Mouse (Mus musculus) urinary bladder, postnatal 4 days (tissue): ENCODE data around the gene Prr36.
A peak's percentile ranks its signal among the peaks of the same experiment; 100 is the strongest.

Source experiments
- DNase-seq, 2 experiments: peaks; one replicate each; pipeline ENCODE4 v3.0.0; 2021 to 2022; ENCODE audit warnings: low spot score in 2 of 2

Prr36 gene

DNA sequence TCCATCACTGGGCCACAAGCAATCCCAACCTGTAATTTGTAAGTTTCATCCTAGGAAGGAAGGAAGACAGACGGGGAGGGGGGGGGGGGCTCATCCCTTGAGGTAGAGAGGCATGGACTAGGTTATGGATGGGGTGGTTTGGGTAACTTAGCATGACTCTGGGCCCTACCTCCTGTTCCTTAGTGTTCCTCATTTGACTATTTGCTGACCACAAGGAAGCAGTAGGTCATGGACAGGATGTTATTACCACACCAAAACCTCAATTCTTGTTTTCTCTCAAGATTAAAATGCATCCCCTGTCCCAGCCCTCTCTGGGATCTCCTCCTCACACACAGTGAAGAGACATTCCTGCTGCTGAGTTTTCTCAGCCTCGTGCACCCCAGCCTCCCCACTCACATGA, 15.9 kb downstream of the Prr36 start:
- DNase-seq: no peak

DNA sequence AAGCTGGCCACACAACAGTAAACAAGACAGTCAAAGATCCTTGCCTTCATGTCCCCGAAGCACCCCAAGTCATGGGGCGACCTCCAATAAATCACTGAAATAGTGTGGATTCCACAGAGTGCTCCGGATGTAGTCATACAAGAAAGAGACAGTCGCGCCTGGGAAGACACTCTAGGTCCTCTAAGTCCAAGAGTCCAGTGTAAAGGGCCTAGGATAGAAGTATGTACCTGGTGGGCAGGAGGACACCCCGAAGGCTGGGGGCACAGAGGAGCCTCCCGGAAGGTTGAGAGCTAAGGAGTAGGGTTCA, 23.7 kb downstream of the Prr36 start:
- DNase-seq: no peak

DNA sequence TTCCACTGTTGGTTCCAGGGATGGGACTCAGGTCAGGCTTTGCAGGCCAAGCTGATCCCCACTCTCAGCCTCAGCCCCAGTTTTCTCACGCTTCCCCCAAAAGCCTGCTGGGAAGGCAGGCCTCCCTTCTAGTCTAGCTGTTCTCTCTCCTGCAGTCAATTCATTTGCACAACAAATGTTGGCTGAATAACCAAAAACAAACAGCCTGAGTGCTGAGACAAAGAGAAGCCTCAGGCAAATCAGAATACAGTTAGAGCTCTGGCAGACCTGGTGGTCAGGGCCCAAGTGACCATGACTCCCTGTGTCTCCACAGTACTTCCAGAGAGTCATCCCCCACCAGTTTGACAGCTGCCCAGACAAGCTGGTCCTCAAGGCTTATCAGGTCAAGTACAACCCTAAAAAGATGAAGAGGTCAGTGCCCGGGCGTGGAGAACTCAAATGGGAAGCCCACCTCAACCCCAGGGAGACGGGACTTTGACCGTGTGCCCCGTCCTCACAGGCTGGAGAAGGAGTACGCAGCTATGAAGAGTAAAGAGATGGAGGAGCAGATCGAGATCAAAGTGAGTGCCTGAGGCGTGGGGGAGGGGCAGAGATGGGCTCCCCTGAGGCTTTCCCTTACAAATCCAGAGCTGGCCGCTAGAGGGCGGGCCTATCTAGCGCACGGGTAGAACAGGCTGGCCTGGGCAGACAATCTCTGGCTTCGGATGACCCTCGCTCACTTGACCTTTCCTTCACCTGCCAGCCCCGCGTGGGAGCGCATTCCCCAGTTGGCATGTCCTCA, 24.3 kb downstream of the Prr36 start:
- peak; percentile 74 to 90 for DNase-seq

DNA sequence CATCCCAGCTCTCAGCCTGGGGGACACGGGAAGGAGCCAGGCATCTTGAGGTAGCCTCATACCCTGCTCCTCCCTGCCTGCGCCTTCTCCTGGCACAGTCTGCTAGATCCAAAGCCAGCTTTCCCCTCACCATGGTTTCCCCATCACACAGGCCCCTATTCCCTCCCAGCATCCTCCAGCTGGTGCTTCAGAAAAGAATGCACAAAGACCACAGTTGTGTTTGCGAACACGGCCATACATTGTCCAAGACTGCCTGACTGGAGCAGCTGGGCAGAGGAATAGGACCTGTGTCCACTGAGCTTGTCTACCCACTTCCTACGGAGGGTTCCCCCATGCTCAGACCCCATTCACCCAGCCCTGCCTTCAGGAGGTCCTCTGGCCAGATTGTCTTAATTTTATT, 25.0 kb downstream of the Prr36 start:
- no peak for DNase-seq

DNA sequence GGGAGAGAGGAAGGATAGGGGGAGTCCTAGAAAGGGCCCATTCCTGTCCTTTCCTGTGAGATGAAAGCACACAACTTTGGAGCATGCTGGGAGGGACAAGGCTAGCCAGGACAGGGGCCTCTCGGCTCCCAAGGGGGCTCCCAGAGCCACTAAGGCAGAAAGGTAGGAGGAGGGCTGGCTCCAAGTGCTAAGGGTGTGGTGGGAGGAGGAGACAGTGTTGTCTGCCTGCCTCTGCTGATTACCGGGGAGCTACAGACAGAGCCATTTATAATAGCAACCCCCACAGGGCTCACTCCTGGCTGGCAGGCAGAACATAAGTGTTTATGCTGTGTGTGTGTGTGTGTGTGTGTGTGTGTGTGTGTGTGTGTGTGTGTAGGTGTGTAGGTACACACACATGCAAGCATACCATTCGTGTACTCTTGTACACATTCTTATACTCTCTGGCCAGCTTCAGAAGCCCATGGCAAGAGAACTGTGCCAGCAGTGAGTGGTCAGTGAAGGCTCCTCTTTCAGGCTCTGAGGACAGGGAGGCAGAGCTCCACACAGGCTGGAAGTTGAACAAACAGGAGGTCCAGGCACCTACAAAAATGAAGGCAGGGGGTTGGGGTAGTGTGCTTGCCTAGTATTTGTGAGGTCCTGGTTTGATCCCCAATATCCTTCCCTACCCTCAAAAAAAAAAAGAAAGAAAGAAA, 28.1 kb downstream of the Prr36 start:
- DNase-seq: no peak

DNA sequence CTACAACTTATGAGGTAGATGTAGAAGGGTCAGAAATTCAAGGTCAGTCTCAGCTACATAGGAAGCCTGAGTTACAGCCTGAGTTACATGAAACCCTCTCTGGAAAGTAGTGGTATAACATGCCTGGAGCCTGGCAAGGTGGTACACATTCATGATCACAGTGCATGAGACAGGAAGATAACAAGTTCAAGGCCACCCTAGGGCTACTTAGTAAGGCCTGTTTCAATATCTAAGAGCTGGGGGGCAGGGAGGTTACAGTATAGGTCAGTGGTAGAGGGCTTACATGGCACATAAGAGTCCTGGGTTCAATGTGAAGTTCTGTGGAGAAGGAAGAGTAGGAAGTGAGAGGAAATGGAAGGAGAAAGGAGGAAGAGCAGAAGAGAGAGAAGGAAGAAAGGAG, 28.7 kb downstream of the Prr36 start:
- DNase-seq: no peak

DNA sequence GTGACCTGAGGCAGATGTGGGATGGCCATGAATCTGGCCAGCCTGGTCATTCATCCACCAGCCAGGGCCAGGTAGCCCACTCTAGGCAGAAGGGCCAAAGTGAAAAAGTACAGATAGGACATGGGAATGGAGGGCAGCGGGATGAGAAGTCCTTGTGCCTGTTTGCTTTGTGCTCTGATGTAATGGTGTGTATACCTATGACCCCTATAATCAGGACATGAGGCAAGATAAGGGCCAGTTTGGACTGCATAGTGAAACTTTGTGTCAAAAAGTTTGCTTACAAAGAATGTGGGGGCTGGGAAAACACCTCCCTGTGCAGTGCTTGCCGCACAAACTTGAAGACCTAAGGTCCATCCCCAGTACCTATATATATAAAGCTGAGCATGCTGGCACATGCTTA, 31.1 kb downstream of the Prr36 start:
- DNase-seq: no peak

DNA sequence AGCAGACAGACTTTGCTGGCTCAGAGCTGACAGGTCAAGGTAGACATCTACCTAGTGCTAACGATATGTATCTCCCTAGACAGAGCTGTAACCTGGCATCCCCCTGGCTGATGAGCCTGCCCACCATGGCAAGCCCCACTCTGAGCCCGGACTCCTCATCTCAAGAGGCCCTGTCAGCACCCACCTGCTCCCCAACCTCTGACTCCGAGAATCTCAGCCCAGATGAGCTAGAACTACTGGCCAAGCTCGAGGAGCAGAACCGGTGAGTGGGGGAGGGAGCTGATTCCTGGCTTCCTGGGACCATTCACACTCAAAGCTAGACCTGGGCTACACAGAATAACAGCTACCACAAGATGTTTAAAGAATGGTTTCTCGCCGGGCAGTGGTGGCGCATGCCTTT, 33.9 kb downstream of the Prr36 start:
- no peak for DNase-seq

DNA sequence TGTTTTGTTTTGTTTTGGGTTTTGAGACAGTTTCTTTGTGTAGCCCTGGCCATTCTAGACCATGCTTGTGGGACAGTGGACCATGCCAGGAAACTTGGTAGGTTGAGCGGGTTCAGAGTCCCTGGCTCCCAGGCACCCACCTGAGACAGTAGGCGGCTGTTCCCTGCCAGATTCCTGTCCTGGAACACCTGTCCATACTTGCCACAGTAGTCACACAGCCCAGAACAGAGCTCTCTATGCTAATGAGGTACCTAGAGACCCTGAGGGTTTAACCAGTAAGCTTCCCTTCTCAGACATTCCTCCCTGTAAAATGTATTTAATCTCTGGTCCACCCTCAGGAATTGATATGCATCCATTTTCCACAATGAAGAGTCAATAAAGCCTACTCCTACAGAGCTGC, 43.2 kb downstream of the Prr36 start:
- no peak for DNase-seq

DNA sequence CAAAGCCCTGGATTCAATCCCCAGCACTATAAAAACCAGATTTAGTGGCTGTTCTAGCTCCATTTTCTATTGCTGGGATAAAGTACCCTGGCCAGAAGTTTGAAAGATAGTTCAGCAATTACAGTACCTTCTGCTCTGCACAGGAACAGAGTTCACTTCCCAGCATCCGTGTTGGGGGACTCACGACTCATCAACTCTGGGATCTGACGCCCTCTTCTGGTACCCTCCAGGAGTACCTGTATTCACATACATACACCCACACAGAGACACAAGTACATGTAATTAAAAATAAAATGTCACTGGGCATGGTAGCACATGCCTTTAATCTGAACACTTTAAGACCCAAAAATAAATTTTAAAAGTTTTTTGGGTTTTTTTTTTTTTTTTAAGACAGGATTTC, 44.8 kb downstream of the Prr36 start:
- DNase-seq: no peak

DNA sequence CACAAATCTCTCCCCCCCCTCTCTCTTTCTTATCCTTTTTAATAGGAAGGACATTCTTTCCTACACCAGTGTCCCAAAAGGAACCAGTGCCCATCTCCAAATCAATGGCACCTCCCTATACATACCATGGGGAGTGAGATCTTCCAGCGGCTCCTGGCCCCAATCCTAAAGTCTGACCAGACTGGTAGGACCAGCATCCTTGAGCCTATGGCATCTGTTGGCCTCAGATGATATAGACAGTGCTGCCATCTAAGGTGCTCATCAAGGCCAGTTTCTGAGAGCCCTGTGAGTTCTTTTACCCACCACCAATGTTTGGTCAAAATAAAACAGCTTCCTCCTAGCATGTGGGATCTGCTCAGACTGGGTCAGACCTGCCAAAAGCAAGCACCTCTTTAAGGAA, 49.3 kb downstream of the Prr36 start:
- no peak for DNase-seq

DNA sequence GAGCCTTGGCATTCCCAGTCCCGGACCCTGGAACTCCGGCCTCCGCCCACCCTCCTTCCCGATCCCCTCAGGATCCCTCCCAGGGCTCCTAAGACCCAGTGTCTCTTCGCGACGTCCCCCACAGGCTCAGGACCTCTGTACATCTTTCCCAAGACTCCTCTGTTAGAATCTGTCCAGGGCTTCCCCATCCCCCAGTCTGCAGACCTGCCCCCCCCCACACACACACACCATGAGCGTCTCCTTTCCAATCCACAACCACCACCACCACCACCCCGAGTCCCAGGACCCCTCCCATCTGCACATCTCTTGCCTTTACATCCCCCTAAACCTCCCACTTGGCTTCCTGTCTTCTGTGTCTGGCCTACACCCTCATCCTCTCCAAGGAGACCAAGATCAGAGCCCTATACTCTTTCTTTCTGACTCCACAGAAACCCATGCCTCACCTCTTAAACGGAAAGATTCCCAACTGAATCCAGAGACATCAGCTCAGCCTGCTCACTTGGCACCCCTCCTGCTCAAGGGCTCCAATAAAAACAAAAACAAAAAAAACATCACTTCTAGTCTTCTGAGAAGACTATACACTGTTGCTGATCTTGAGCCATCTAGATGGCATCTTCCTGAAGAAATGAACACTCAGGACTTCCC, 50.3 kb downstream of the Prr36 start:
- no peak for DNase-seq

DNA sequence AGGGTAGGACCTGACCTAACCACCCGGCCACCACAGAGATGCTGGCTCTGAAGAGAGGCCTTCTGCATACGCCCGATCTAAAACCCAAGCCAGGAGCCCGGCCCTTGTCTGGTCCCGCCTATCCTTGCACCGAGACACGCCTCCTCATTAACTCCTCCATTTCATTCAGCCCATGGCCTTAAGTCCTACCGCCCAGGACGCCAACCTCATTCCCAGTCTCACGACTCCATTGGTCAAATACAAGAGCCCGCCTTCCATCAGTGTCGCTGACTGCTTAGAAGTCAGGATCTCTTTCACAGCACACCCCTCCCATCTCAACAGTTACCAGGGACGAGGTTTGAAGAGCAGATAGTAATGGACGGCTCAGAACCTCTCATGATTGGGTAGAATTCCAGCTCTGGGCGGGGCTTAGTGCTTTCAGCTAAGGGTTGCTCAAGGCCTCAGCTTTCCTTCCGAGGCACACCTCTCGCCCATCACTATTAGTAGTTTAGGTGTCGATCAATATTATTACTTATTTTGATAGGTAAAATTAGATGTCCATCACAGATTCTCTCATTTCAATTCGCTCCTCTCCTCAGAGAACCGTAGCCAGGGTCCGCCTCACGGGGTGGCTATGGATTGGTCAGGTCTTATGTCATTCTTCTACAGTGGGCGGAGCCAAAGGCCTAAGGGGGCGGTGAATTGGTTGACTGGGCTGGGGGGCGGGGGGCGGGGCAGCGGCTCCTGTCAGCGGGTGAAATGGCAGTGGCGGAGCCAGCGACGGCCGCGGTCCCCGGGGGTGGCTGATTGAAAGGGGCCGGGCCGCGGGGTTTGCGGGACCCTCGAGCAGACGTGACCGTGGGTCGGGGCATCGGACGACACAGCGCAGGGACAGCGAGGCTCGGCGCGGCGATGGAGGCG, 51.2 kb downstream of the Prr36 start, which contains the start of gene Evi5l:
Gene Evi5l, plus strand, starts transcription at position 716 of the 900 bp plus-strand sequence.
- DNase-seq: peak; percentile 97 to 98

DNA sequence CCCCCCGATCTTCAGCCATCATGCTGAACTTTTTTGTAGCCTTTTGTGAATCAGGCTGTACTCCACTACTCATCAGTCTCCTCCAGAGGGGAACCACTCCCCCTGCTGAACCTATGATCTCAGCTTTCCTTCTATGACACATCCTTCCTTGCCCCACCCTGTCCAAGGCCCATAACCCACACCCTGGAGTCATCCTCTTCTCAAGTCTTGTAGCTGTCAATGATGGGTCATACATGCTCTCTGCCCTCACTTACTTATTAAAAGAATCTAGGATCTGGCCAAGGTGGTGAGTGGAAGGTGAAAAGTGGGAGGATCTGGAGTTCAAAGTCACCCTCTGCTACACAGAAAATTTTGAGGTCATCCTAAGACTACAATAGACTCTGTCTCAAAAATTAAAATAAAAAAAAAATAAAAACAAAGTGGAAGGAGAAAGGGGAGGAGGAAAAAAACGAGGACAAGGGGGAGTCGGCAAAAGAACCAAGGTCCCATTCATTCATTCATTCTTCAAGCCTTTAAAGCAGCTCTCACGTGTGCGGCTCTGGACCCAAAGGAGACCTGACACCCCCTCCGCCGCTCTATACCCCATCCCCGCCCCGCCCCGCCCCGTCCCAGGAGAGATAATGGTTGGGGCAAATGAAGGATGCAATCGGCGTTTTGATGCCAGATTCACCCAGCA, 51.9 kb downstream of the Prr36 start:
- no peak for DNase-seq

DNA sequence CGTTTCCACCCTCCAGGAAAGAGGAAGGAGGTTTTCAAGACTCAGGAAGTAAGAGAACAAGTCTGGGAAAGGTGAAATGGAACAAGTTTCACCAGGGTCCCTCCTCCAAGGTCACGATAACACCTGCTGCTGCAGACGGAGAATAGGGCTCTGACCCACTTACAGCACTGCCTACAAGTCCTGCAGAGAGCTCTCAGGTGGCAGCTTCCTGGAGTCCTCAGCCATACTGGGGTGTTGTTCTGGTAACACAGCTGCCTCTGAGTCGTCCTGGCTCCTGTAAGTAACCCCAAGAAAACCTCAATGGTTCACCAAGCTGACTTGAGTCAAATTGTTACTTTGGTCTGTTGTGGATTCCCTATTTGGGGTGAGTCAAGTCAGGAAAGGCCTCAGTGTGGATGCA, 54.5 kb downstream of the Prr36 start:
- no peak for DNase-seq
